Mouse (Mus musculus): ENCODE measurements around the gene Krba1.

GRCm38 (mm10) chr6:48438475-48439125, 43.2 kb downstream of the Krba1 start:
- TF ChIP-seq CTCF (IDR thresholded peaks at IDR 0.05; ENCODE audit: control insufficient read depth, insufficient read depth, insufficient read length) (no peak), MAX (IDR thresholded peaks at IDR 0.05) (no peak), MYOD1 (IDR thresholded peaks at IDR 0.05; ENCODE audit: control insufficient read depth, insufficient read length, low read depth) (no peak)
